Mouse (Mus musculus) stomach, postnatal 0 days (tissue): ENCODE data around the gene Nphp4.

ENCODE experiments used
- CTCF ChIP-seq: IDR thresholded peaks from 2 replicates; pipeline ENCODE4 v1.5.1; 2016; ENCODE audit warnings: antibody characterized with exemption, low read depth, mild to moderate bottlenecking, moderate library complexity
- EP300 ChIP-seq: optimal IDR thresholded peaks from 2 replicates; pipeline ENCODE3; 2016; ENCODE audit warnings: antibody characterized with exemption

GRCm38 (mm10) chr4:152447731-152448665 lies 28.5 kb upstream of the Nphp4 start:
- no peak for TF ChIP-seq CTCF
- no peak for TF ChIP-seq EP300
